Comparison of ENCODE assay signal across 12 mouse cellular contexts in the genomic region with DNA sequence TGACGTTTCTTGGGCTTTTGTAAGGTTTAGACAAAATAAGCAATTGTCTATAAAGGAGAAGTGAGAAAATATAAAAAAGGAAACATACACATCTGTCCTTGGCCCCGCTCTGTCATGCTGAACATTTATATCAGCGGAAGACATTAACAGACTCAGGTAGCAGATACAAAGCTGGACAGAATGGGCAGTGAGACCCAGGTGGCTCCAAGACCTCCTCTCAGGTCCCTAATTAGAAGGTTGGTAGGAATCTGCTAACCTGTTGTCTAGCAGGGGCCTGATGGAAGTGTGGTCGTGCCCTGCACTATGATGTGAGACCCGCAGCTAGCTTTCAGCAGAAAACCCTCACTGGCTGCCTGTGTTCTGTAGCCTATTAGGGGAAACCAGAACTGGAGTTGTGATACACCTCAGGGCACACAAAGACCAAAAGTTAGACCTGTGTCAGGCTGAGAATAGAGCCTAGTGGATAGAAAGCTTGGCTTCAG. TPM values are rescaled to one million over a fixed set of nuclear protein-coding genes. Genes with fewer than 3 reads are reported as not detected.
A peak's percentile ranks its signal among the peaks of the same experiment; 100 is the strongest.
DNase-seq lines count a peak whose midpoint lies in the region; ATAC-seq and TF ChIP-seq lines count a peak whose summit lies in the region.
"Had no signal": no experiment of that assay in that cellular context is flagged by ENCODE, and none has a peak within 500 bp of the region (broad histone marks: within the 10 kb centered on the region; RNA-seq: fewer than 3 reads in every experiment).

No protein-coding gene starts in this region.

- no peak for TF ChIP-seq CTCF in kidney, adult 2 months (conservative IDR thresholded peaks at IDR 0.05; ENCODE audit: insufficient read depth, insufficient read length, low read depth, low read length)
- no peak for TF ChIP-seq CTCF in CH12.LX (conservative IDR thresholded peaks at IDR 0.05 in 1 of 2, IDR thresholded peaks at IDR 0.05 in 1 of 2; ENCODE audit: low read depth in 2 of 2, low read length in 2 of 2)

- WGBS in kidney, adult 2 months: 76% methylated on average over 5 of the region's 5 CpGs
- 77% methylated on average over 5 of the region's 5 CpGs for WGBS in kidney, embryonic 14.5 days
- 66% methylated on average over 5 of the region's 5 CpGs for whole genome bisulfite sequencing in forebrain, embryonic 14.5 days

- no peaks in the 10 kb centered on the region for H3K27me3 ChIP-seq in kidney, adult 2 months (replicated peaks; ENCODE audit: control insufficient read depth, insufficient read depth, low read length)
- peaks cover 7% of the 10 kb centered on the region; the same call in 1 of the 2 replicates for H3K27me3 ChIP-seq in kidney, embryonic 14.5 days (ENCODE audit: control insufficient read depth, insufficient read depth, low read length)
- H3K27me3 ChIP-seq in CH12.LX (replicated peaks) (no peaks in the 10 kb centered on the region), myocyte (ENCODE audit: control insufficient read depth, insufficient read depth, insufficient read length) (no peaks in the 10 kb centered on the region)
- H3K27me3 ChIP-seq in forebrain, embryonic 14.5 days (replicated peaks; ENCODE audit: control insufficient read depth, insufficient read depth, low read length): no peaks in the 10 kb centered on the region

- peak overlapping the region; percentile 65 for H3K27ac ChIP-seq in kidney, adult 2 months (ENCODE audit: insufficient read depth, low read depth, low read length)
- H3K27ac ChIP-seq in kidney, embryonic 14.5 days (ENCODE audit: low read depth, low read length): no peak overlapping the region
- H3K27ac ChIP-seq in CH12.LX (ENCODE audit: insufficient read depth, low read depth): peak overlapping the region; percentile 89
- no peak overlapping the region for H3K27ac ChIP-seq in forebrain, embryonic 14.5 days (ENCODE audit: low read depth, low read length)

- H3K4me3 ChIP-seq in kidney, adult 2 months (ENCODE audit: insufficient read depth, low read depth, low read length): peak overlapping the region; percentile 62
- H3K4me3 ChIP-seq in kidney, embryonic 14.5 days (ENCODE audit: low read length): no peak overlapping the region
- H3K4me3 ChIP-seq in CH12.LX (replicated peaks in 1 of 3; ENCODE audit: low read depth in 2 of 3, low read length in 2 of 3, poor library complexity in 1 of 3): peak overlapping the region; percentile 86 to 89 (median 88)
- no peak overlapping the region for H3K4me3 ChIP-seq in forebrain, embryonic 14.5 days (ENCODE audit: low read depth, low read length)
- H3K4me3 ChIP-seq in myocyte: peak overlapping the region; percentile 30
- H3K4me3 ChIP-seq: megakaryocyte, embryonic 14.5 days had no signal

- no peak overlapping the region for H3K9ac ChIP-seq in kidney, embryonic 14.5 days (ENCODE audit: low read depth, low read length)
- peak overlapping the region; percentile 85 for H3K9ac ChIP-seq in CH12.LX (ENCODE audit: insufficient read depth, low read depth)
- H3K9ac ChIP-seq in forebrain, embryonic 14.5 days (ENCODE audit: low read length): no peak overlapping the region

- dilution Hi-C loops in CH12.LX (cut with MboI; ENCODE audit: extremely low pct_ligation_motif_present, extremely low pct_unique_long_range_greater_than_20kb, low sequenced_read_pairs): no loop called here

- in situ Hi-C loops in CH12.LX (cut with MboI; ENCODE audit: low pct_ligation_motif_present, low pct_unique_long_range_greater_than_20kb, low sequenced_read_pairs): no loop called here

- TF ChIP-seq RAD21 in CH12.LX (IDR thresholded peaks at IDR 0.05; ENCODE audit: low read depth, low read length): no peak

- no peak for ATAC-seq in kidney, embryonic 14.5 days (ENCODE audit: low FRiP score, low TSS enrichment)
- no peak for ATAC-seq in forebrain, embryonic 14.5 days

- H3K79me2 ChIP-seq in CH12.LX (replicated peaks; ENCODE audit: control insufficient read depth, extremely low read depth, insufficient read depth, poor library complexity, severe bottlenecking) (peaks cover 21% of the 10 kb centered on the region), myocyte (ENCODE audit: control insufficient read depth, insufficient read depth) (no peaks in the 10 kb centered on the region)

- peak; percentile 24 for DNase-seq in kidney, adult 2 months
- peak; percentile 51 for DNase-seq in CH12.LX (ENCODE audit: extremely low read depth)
- DNase-seq in forebrain, embryonic 14.5 days (ENCODE audit: low spot score): no peak
- DNase-seq in adrenal gland, adult 8-10 months: no peak
- DNase-seq in right cerebral cortex, postnatal 25 days: no peak
- no peak for DNase-seq in urinary bladder, postnatal 10 days (ENCODE audit: low spot score)
- DNase-seq: gastrocnemius, postnatal 10 days; heart, postnatal 10 days; kidney, postnatal 36 days had no signal

- no peaks in the 10 kb centered on the region for H3K36me3 ChIP-seq in kidney, adult 2 months (ENCODE audit: control insufficient read depth, insufficient read depth, low read length)
- H3K36me3 ChIP-seq in kidney, embryonic 14.5 days (ENCODE audit: control insufficient read depth, insufficient read depth, low read length): no peaks in the 10 kb centered on the region
- H3K36me3 ChIP-seq in CH12.LX (replicated peaks in 1 of 2; ENCODE audit: control insufficient read depth in 1 of 2, insufficient read depth in 1 of 2, low read length in 1 of 2) (peaks cover 0 to 18% of the 10 kb centered on the region in 2 experiments), myocyte (ENCODE audit: control insufficient read depth, insufficient read depth) (no peaks in the 10 kb centered on the region)
- H3K36me3 ChIP-seq in forebrain, embryonic 14.5 days (ENCODE audit: control insufficient read depth, insufficient read depth, low read length): no peaks in the 10 kb centered on the region

- peaks cover 18% of the 10 kb centered on the region for H3K4me1 ChIP-seq in kidney, adult 2 months (ENCODE audit: control insufficient read depth, insufficient read depth, low read length)
- H3K4me1 ChIP-seq in kidney, embryonic 14.5 days (ENCODE audit: control insufficient read depth, insufficient read depth, low read length): no peaks in the 10 kb centered on the region
- peaks cover 19 to 41% of the 10 kb centered on the region in 2 experiments for H3K4me1 ChIP-seq in CH12.LX (ENCODE audit: control insufficient read depth in 1 of 2, insufficient read depth in 2 of 2)
- H3K4me1 ChIP-seq in forebrain, embryonic 14.5 days (ENCODE audit: control insufficient read depth, insufficient read depth, low read length): peaks cover 22% of the 10 kb centered on the region; the same call in 1 of the 2 replicates

- H3K9me3 ChIP-seq in kidney, embryonic 14.5 days (ENCODE audit: control insufficient read depth, low read length): no peaks in the 10 kb centered on the region
- H3K9me3 ChIP-seq in CH12.LX (replicated peaks; ENCODE audit: low read length): peaks cover 2% of the 10 kb centered on the region
- H3K9me3 ChIP-seq in forebrain, embryonic 14.5 days (replicated peaks; ENCODE audit: control insufficient read depth, low read length): no peaks in the 10 kb centered on the region
- H3K9me3 ChIP-seq: megakaryocyte, embryonic 14.5 days had no signal

- no peak overlapping the region for H3ac ChIP-seq in myocyte (ENCODE audit: control insufficient read depth, insufficient read length)

- no peak overlapping the region for H3K4me2 ChIP-seq in kidney, embryonic 14.5 days (replicated peaks; ENCODE audit: low read depth, low read length)
- H3K4me2 ChIP-seq in CH12.LX (ENCODE audit: insufficient read depth, low read depth, poor library complexity, severe bottlenecking): peak overlapping the region; percentile 69
- H3K4me2 ChIP-seq in forebrain, embryonic 14.5 days (ENCODE audit: low read length): peak overlapping the region; percentile 94; the same call in 1 of the 2 replicates
- peak overlapping the region; percentile 84 for H3K4me2 ChIP-seq in myocyte (ENCODE audit: low read depth)

- no peak for TF ChIP-seq POLR2A in kidney, adult 2 months (IDR thresholded peaks at IDR 0.05; ENCODE audit: low read depth, low read length)
- TF ChIP-seq POLR2A in CH12.LX (IDR thresholded peaks at IDR 0.05; ENCODE audit: low read depth, low read length) (peak; percentile 52), myocyte (IDR thresholded peaks at IDR 0.05; ENCODE audit: insufficient read length, low read depth) (no peak)

- peak; percentile 62; the same call in 1 of the 2 replicates for TF ChIP-seq EP300 in CH12.LX (IDR thresholded peaks at IDR 0.05; ENCODE audit: low read length)

TF ChIP-seq in CH12.LX, 34 proteins besides CTCF, POLR2A, EP300 and RAD21 (continues in another document):
- no peak for TF ChIP-seq SMC3 (IDR thresholded peaks at IDR 0.05; ENCODE audit: low read depth, low read length)
- no peak for TF ChIP-seq ELF1 (IDR thresholded peaks at IDR 0.05; ENCODE audit: low read depth, low read length)
- no peak for TF ChIP-seq CHD2 (IDR thresholded peaks at IDR 0.05; ENCODE audit: low read length)
- TF ChIP-seq ETS1 (conservative IDR thresholded peaks at IDR 0.05; ENCODE audit: low read depth, low read length): no peak
- TF ChIP-seq MEF2A (IDR thresholded peaks at IDR 0.05; ENCODE audit: borderline replicate concordance, low read depth, low read length): peak; percentile 62; the same call in 1 of the 2 replicates

TF ChIP-seq in myocyte, 11 proteins besides CTCF, POLR2A, EP300 and RAD21:
- no peak for TF ChIP-seq TCF3 (IDR thresholded peaks at IDR 0.05; ENCODE audit: insufficient read length, low read depth)
- no peak for TF ChIP-seq CEBPB (IDR thresholded peaks at IDR 0.05; ENCODE audit: insufficient read depth, poor library complexity, severe bottlenecking)
- no peak for TF ChIP-seq SRF (IDR thresholded peaks at IDR 0.05; ENCODE audit: control insufficient read depth, insufficient read length, low read depth)
- TF ChIP-seq REST (IDR thresholded peaks at IDR 0.05; ENCODE audit: insufficient read depth, insufficient read length): no peak

RNA-seq across cellular contexts. Expression of a gene that starts 1.0 kb away (rescaled TPM):
- polyA plus RNA-seq in kidney, adult 2 months (2012; rRNA removed): 3.6 and 4.3 TPM in 2 replicates
- polyA plus RNA-seq in kidney, embryonic 14.5 days (2014; fragmentation: Nextera tagmentation; extraction: Ambion mirVana): 1.0 and 1.1 TPM in 2 replicates
- total RNA-seq in CH12.LX (2012; rRNA removed): 4.4 and 5.2 TPM in 2 replicates
- 7.4 and 7.5 TPM in 2 replicates for total RNA-seq in CH12.LX (2014; rRNA removed)
- polyA plus RNA-seq in CH12.LX (2012; ENCODE audit: insufficient read length, low read depth): 11.0 and 12.2 TPM in 2 replicates
- polyA plus RNA-seq in forebrain, embryonic 14.5 days (2014; fragmentation: Nextera tagmentation; extraction: Ambion mirVana): 0.52 and 0.70 TPM in 2 replicates
- 1.6 TPM for polyA plus RNA-seq in myocyte (2012; fragmentation: generic; extraction: Trizol)
- total RNA-seq in adrenal gland, adult 8-10 months (2022): under 1 TPM; 0.70 to 1.00 (median 0.91) TPM

RNA-seq across cellular contexts. Expression of a gene that starts 57.3 kb away (rescaled TPM):
- polyA plus RNA-seq in kidney, adult 2 months (2012; rRNA removed): 1,603 and 1,750 TPM in 2 replicates
- polyA plus RNA-seq in kidney, embryonic 14.5 days (2014; fragmentation: Nextera tagmentation; extraction: Ambion mirVana): 69.5 and 122 TPM in 2 replicates
- total RNA-seq in CH12.LX (2012; rRNA removed): 300 and 318 TPM in 2 replicates
- total RNA-seq in CH12.LX (2014; rRNA removed): 223 and 251 TPM in 2 replicates
- 465 and 470 TPM in 2 replicates for polyA plus RNA-seq in CH12.LX (2012; ENCODE audit: insufficient read length, low read depth)
- polyA plus RNA-seq in forebrain, embryonic 14.5 days (2014; fragmentation: Nextera tagmentation; extraction: Ambion mirVana): 164 and 170 TPM in 2 replicates
- polyA plus RNA-seq in myocyte (2012; fragmentation: generic; extraction: Trizol): 729 TPM
- total RNA-seq in adrenal gland, adult 8-10 months (2022): 1,000 to 10,000 TPM; 1,117 to 1,520 (median 1,260) TPM

Comparison
In these comparisons a context has a peak if more than half of its experiments do, and no peak if none do; other contexts are left out.
1. H3K27ac ChIP-seq: peak in kidney, adult 2 months (single experiment) and CH12.LX (single experiment); none in kidney, embryonic 14.5 days (single experiment) and forebrain, embryonic 14.5 days (single experiment).
2. H3K4me3 ChIP-seq: peak in kidney, adult 2 months (single experiment), CH12.LX (3 of 3) and myocyte (single experiment); none in kidney, embryonic 14.5 days (single experiment) and forebrain, embryonic 14.5 days (single experiment).
3. DNase-seq: peak in kidney, adult 2 months (single experiment) and CH12.LX (single experiment); none in forebrain, embryonic 14.5 days (single experiment), adrenal gland, adult 8-10 months (single experiment), right cerebral cortex, postnatal 25 days (single experiment) and urinary bladder, postnatal 10 days (single experiment).